Mouse (Mus musculus) brain, adult 10 weeks (tissue): ENCODE data around the gene Mnt. TPM values are rescaled to one million over a fixed set of nuclear protein-coding genes. Genes with fewer than 3 reads are reported as not detected.

ENCODE experiments used
- polyA plus RNA-seq: library from polyadenylated mRNA; stranded (reverse); fragments of 350-450 nt; fragmentation: Illumina TruSeq; extraction: RNeasy Lipid Tissue Mini Kit (QIAGEN cat#74804); gene quantifications from one replicate; pipeline ENCODE4 v1.2.3, GENCODE M21; 2015; ENCODE audit warnings: low read depth, low replicate concordance

Mnt gene
- polyA plus RNA-seq = 16.5 TPM

GRCm38 (mm10) chr11:74830256-74831161 is at the start of gene Mnt:
Gene Mnt, plus strand, starts transcription at chr11:74830920.

Other genes with a start within 250 kb of the Mnt start
- gene Rap1gap2, start 220.0 kb upstream of the Mnt start, polyA plus RNA-seq = 96.1 TPM
- gene Ccdc92b, start 211.3 kb upstream of the Mnt start, polyA plus RNA-seq = 17.3 TPM
- gene Cluh, start 181.4 kb upstream of the Mnt start, polyA plus RNA-seq = 43.6 TPM
- 248 TPM for gene Pafah1b1, start 106.2 kb upstream of the Mnt start, polyA plus RNA-seq
- gene Mettl16, start 60.1 kb upstream of the Mnt start, polyA plus RNA-seq = 14.3 TPM
- gene Sgsm2, start 66.1 kb downstream of the Mnt start, polyA plus RNA-seq = 48.3 TPM
- gene Tsr1, start 67.2 kb downstream of the Mnt start, polyA plus RNA-seq = 21.8 TPM
- 18.1 TPM for gene Smg6, start 94.9 kb downstream of the Mnt start, polyA plus RNA-seq
- 73.8 TPM for gene Srr, start 95.0 kb downstream of the Mnt start, polyA plus RNA-seq